Mouse (Mus musculus) lung, postnatal 0 days (tissue): ENCODE measurements at regions not wholly inside any gene's neighbourhood (a gene's known extent, or its start where the extent isn't known, plus 50 kb on each side); places are given as distances from the start of the nearest gene placed in this dataset.

Experiments used
- ATAC-seq: fragments of 200-750 bp; cut with Nextera tagmentation; 2 replicates; pipeline ENCODE4 v1.8.0; 2017; ENCODE audit warnings: moderate library complexity
- DNase-seq: peaks from one replicate; pipeline ENCODE4 v3.0.0-alpha.2; 2016; ENCODE audit warnings: low spot score
- H3K27ac ChIP-seq: fragments of 300-500 bp; sonication (generic); 2 replicates; pipeline ENCODE4 v1.5.1; 2014; ENCODE audit warnings: antibody characterized with exemption, mild to moderate bottlenecking, low read length, mixed read lengths
- H3K27me3 ChIP-seq: fragments of 300-500 bp; sonication (generic); replicated peaks from 2 replicates; pipeline ENCODE4 v1.6.1; 2014; ENCODE audit warnings: low read length, mixed read lengths; ENCODE audit not compliant: insufficient read depth
- H3K36me3 ChIP-seq: fragments of 300-500 bp; sonication (generic); 2 replicates; pipeline ENCODE4 v1.6.1; 2014; ENCODE audit warnings: low read length, mixed read lengths; ENCODE audit not compliant: insufficient read depth
- H3K4me1 ChIP-seq: fragments of 300-500 bp; sonication (generic); 2 replicates; pipeline ENCODE4 v1.6.1; 2014; ENCODE audit warnings: antibody characterized with exemption, low read depth, low read length, mixed read lengths; ENCODE audit not compliant: insufficient read depth
- H3K4me2 ChIP-seq: fragments of 300-500 bp; sonication (generic); replicated peaks from 2 replicates; pipeline ENCODE4 v1.6.1; 2014; ENCODE audit warnings: low read depth, mild to moderate bottlenecking, low read length, moderate library complexity, mixed read lengths
- H3K4me3 ChIP-seq: fragments of 300-500 bp; sonication (generic); 2 replicates; pipeline ENCODE4 v1.5.1; 2014; ENCODE audit warnings: low read depth, low read length
- H3K9ac ChIP-seq: fragments of 300-500 bp; sonication (generic); replicated peaks from 2 replicates; pipeline ENCODE4 v1.6.1; 2014; ENCODE audit warnings: low read depth, mild to moderate bottlenecking
- H3K9me3 ChIP-seq: fragments of 300-500 bp; sonication (generic); 2 replicates; pipeline ENCODE4 v1.6.1; 2016; ENCODE audit warnings: low read length, mixed read lengths
- CTCF ChIP-seq: IDR thresholded peaks from 2 replicates; pipeline ENCODE4 v1.5.1; 2016; ENCODE audit warnings: antibody characterized with exemption, mild to moderate bottlenecking
- EP300 ChIP-seq: IDR thresholded peaks from 2 replicates; pipeline ENCODE4 v1.6.1; 2016; ENCODE audit warnings: antibody characterized with exemption, mild to moderate bottlenecking, control low read depth
- WGBS: fragments of 180-500 bp; shearing (Covaris S2); extraction: QIAGEN DNeasy Blood & Tissue Kit; methylation state at CpG from one replicate; pipeline ENCODE4 v1.1.7; 2014; 5-methylcytosine and 5-hydroxymethylcytosine counted together

GRCm38 (mm10) chr10:70824461-70824860 lies 168.7 kb upstream of the Phyhipl start:
- WGBS = 80% methylated on average over 5 of the region's 5 CpGs
- H3K27ac ChIP-seq = no peak overlapping the region
- no peaks in the 10 kb centered on the region for H3K27me3 ChIP-seq
- no peak overlapping the region for H3K4me2 ChIP-seq
- no peak for TF ChIP-seq CTCF
- TF ChIP-seq EP300 = no peak
- H3K9ac ChIP-seq = no peak overlapping the region
- ATAC-seq (no peak), DNase-seq (peak; percentile 8)
- no peak overlapping the region for H3K4me3 ChIP-seq
- no peaks in the 10 kb centered on the region for H3K9me3 ChIP-seq
- no peaks in the 10 kb centered on the region for H3K4me1 ChIP-seq
- no peaks in the 10 kb centered on the region for H3K36me3 ChIP-seq

GRCm38 (mm10) chr10:70819951-70820350 lies 164.2 kb upstream of the Phyhipl start:
- Histone ChIP-seq H3K4me1 (no peaks in the 10 kb centered on the region), H3K4me2 (no peak overlapping the region), H3K36me3 (no peaks in the 10 kb centered on the region), H3K9ac (no peak overlapping the region), H3K9me3 (no peaks in the 10 kb centered on the region), H3K27ac (no peak overlapping the region), H3K4me3 (no peak overlapping the region), H3K27me3 (no peaks in the 10 kb centered on the region)
- DNase-seq = no peak
- no peak for ATAC-seq
- no peak for TF ChIP-seq EP300
- no peak for TF ChIP-seq CTCF
- 62% methylated on average over 2 of the region's 2 CpGs for WGBS

GRCm38 (mm10) chr10:70814354-70815131 lies 158.8 kb upstream of the Phyhipl start:
- peak; percentile 41 for DNase-seq
- 56% methylated on average over 15 of the region's 15 CpGs for WGBS
- Histone ChIP-seq H3K4me3 (no peak overlapping the region), H3K36me3 (no peaks in the 10 kb centered on the region), H3K9ac (no peak overlapping the region), H3K27ac (no peak overlapping the region), H3K9me3 (no peaks in the 10 kb centered on the region), H3K27me3 (no peaks in the 10 kb centered on the region), H3K4me2 (no peak overlapping the region), H3K4me1 (no peaks in the 10 kb centered on the region)
- TF ChIP-seq EP300 = no peak
- TF ChIP-seq CTCF = peak; percentile 56
- ATAC-seq = no peak

GRCm38 (mm10) chr10:70809411-70809810 lies 153.6 kb upstream of the Phyhipl start:
- no peak for DNase-seq
- H3K9me3 ChIP-seq = no peaks in the 10 kb centered on the region

GRCm38 (mm10) chr10:70806786-70807385 lies 151.1 kb upstream of the Phyhipl start:
- Histone ChIP-seq H3K9me3 (no peaks in the 10 kb centered on the region), H3K4me1 (no peaks in the 10 kb centered on the region), H3K4me2 (no peak overlapping the region), H3K27ac (no peak overlapping the region), H3K36me3 (no peaks in the 10 kb centered on the region), H3K27me3 (no peaks in the 10 kb centered on the region), H3K4me3 (no peak overlapping the region), H3K9ac (no peak overlapping the region)
- 47% methylated on average over 9 of the region's 9 CpGs for WGBS
- no peak for DNase-seq
- ATAC-seq = no peak
- TF ChIP-seq EP300 = no peak
- TF ChIP-seq CTCF = no peak

More at GRCm38 (mm10) chr10:70809411-70809810, 153.6 kb upstream of the Phyhipl start:
- WGBS = 62% methylated on average over 3 of the region's 3 CpGs
- H3K4me1 ChIP-seq = no peaks in the 10 kb centered on the region
- no peak overlapping the region for H3K4me3 ChIP-seq
- no peaks in the 10 kb centered on the region for H3K36me3 ChIP-seq
- no peaks in the 10 kb centered on the region for H3K27me3 ChIP-seq
- H3K4me2 ChIP-seq = no peak overlapping the region
- H3K9ac ChIP-seq = no peak overlapping the region
- TF ChIP-seq CTCF = no peak
- TF ChIP-seq EP300 = no peak
- ATAC-seq = no peak
- no peak overlapping the region for H3K27ac ChIP-seq

GRCm38 (mm10) chr10:70800736-70801306 lies 145.1 kb upstream of the Phyhipl start:
- Histone ChIP-seq H3K4me1 (no peaks in the 10 kb centered on the region), H3K9ac (no peak overlapping the region), H3K9me3 (no peaks in the 10 kb centered on the region), H3K36me3 (no peaks in the 10 kb centered on the region), H3K4me3 (no peak overlapping the region), H3K4me2 (no peak overlapping the region), H3K27me3 (no peaks in the 10 kb centered on the region), H3K27ac (no peak overlapping the region)
- ATAC-seq = no peak
- WGBS = 48% methylated on average over 11 of the region's 11 CpGs
- DNase-seq = no peak
- no peak for TF ChIP-seq EP300
- TF ChIP-seq CTCF = no peak
